Mouse (Mus musculus): ENCODE measurements around the gene Amacr. TPM values are rescaled to one million over a fixed set of nuclear protein-coding genes. Genes with fewer than 3 reads are reported as not detected.

Amacr gene
- total RNA-seq, 2 experiments from 2014 or later, result 5.8 to 7.2 TPM

Other genes with a start within 250 kb of the Amacr start
- gene C1qtnf3, start 29.4 kb upstream of the Amacr start, total RNA-seq (2021), result under 1 TPM; 0.16 to 0.36 TPM
- gene Slc45a2, start 19.0 kb downstream of the Amacr start, total RNA-seq (2021), result not detected
- gene Rxfp3, start 56.2 kb downstream of the Amacr start, total RNA-seq (2021), result 1 to 10 TPM; 4.4 to 5.6 TPM
- gene Adamts12, start 83.0 kb downstream of the Amacr start, total RNA-seq (2021), result 1 to 10 TPM; 5.2 to 6.5 TPM

Measured in left cerebral cortex, postnatal 4 days (tissue).